Mouse (Mus musculus): ENCODE data around the gene Clic1. TPM values are rescaled to one million over a fixed set of nuclear protein-coding genes. Genes with fewer than 3 reads are reported as not detected.

The Clic1 gene
- total RNA-seq, 4 experiments from 2014 or later = 10.2 to 18.3 (median 11.8) TPM

DNA sequence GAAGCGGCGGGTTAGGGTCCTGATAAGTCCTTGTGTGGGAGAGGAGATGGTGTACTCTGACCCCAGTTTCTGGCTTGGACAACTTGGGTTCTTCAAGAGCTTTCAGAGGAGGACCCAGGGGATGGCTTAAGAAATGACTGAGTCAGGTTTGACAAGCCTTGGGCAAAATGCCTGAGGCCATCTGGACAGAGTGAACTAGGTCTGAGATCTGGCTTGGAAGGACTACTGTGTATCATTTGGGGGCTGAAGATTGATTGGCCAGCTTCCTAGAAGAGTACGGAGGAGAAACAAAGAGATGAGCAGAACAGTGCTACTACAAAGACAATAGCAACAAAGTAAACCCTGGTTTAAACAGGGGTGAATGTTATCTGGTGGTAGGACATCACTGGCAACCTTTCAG is 13.7 kb downstream of the Clic1 start:
- DNase-seq (ENCODE audit: low spot score in 2 of 2) = no peak

DNA sequence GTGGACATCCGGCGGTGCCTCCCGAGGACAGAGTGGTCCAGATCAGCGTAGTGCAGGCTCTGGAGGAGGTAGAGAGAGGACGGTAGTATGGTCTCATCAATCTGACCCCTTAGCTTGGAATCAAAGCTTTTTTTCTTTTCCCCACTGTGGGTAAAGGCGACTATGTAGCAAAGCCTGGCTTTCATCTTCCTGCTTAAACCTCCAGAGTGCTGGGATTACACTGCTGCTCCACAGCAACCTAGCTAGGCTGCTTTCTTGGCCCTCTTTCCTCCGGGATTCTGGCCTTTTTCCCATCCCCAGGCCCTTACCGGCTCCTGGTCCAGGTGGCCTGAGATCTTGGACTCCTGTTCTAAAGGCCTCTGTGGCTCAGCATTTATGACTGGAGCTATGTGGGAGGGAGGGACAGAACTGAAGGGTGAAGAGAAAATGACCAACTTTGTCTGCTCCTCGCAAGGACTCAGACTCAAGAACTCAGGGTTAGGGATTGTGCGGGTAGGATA is 14.7 kb downstream of the Clic1 start:
- no peak for DNase-seq (ENCODE audit: low spot score in 2 of 2)

DNA sequence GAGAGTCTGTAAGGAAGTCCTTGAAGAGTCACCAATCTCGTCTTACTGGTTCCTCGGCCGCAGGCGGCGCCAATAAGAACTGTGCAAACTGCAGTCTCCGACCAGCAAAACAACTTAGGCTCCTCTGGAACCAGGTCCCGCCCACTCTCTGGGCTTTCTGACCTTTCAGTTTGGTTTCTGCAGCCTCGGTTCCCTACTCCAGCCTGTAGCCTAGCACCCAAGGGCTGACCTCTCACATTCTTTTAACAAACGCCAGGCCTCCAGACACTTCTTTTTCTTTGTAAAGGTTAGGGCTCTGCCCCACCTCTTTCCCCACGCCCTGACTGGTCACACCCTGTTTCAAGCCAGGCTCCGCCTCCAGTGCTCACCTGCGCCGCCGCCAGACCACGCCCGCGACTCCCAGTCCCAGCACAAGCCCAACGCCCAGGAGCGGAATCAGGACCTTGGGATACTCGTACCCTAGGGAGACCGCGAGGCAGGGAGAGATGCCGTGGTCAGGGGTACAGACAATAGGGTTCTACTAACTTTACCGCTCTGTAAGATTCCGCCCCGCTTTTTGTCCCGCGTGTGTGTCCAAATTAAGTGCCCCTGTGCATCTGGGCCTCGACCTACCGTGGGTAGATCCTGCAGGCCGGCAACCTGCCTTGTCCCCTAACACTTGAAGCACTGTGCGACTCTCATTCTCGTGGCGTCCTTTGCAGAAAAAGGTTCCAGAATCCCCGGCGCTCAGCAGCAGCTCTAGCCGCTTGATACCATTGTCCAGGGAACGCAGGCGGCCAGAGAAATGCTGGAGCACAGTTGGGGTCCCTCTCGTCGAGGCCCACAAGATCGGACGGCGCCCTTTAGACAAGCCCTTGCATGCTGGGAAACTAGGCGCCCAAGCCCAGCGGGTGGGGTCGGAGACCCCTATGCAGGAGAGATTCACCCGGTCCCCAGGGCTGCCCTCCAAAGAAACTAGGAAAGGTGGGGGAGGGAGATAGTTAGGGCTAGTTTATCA is 15.5 kb downstream of the Clic1 start, which contains the start of gene Ly6g6c:
Gene Ly6g6c, plus strand, starts transcription at position 438 of the 997 bp plus-strand sequence.
- no peak for DNase-seq (ENCODE audit: low spot score in 2 of 2)

DNA sequence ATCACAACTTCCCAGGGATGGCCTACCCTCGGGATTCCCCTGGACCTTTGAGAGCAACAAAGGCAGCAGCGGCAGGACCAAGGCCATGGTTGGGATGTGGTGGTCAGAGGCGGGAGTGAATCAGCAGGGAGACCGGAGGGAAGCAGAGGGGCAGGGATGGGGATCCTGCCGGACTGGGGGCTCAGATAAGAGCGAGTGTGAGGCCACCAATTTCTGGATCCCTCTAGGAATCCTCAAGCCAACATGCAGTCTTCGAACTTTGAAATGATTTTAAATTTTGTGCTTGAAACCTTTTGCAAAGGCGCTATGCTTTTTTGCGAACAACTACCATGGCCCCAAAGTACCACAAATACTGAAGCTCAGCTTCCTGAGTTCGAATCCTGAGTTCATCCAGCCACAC is 16.3 kb downstream of the Clic1 start, which contains the start of gene Mpig6b:
Gene Mpig6b, minus strand, starts transcription at position 101 of the 400 bp plus-strand sequence.
- no peak for DNase-seq (ENCODE audit: low spot score in 2 of 2)

DNA sequence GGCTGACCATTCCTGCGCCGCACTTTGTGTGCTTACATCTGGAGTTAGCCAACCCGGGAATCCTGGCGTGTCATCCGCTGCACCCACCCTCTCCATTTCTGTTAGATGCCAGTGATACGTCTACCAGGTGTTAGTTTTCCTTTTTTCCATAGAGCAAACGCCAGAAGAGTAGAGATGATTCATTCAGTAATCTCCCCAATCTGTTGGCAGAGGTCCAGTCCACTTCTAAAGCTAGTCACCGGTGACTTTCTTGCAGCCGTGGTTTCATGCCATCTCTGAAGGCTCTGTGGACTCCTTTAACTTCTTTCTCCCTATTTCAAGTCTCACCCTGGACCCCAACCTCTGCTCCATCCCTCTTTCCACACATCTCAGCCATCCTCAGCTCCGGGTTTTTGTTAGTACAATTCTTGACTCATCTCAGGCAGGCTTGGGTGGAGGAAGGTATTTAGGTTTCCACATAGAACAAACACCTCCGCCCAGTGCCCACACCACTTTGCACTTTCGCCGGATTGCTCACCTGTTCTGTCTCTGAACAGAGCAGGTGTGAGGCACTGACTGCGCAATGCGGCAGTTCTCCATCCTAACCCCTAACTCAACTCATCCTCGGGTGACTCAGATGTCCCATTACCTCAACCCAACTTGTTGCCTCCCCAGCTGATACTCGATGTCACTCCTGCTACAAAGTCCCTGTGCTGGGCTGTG is 18.6 kb downstream of the Clic1 start:
- DNase-seq (ENCODE audit: low spot score in 2 of 2) = no peak

DNA sequence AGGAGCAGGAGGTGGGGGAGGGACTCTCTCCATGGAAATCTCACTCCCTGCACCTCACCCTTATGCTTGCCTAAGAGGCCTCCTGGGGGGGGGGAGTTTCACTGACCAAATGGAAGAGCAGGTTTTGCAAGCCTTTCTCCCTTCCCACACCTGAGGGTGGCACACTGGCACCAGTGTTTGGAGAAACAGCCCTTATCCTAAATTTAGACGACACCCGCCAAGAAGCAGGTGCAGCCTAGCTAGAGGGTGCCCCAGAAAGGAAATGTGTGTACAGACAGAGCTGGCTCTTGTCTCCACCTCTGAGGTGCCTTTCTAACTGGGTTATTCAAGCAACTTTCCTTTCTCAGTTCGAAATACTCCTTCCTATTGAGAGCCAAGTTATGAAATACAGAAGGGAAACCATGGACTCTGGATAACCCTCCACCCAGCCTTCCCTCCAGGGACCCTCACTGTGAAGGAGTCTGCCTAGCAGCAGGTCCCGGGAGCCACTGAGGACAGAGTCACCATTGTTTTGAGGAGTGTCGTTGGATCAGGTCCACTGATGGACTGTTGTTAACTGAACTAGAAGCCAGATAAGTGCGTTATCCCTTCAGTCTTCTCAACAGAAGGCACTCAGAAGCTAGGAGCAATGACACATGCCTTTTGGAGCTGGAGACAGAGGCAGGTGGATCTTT is 20.9 kb downstream of the Clic1 start:
- no peak for DNase-seq (ENCODE audit: low spot score in 2 of 2)

DNA sequence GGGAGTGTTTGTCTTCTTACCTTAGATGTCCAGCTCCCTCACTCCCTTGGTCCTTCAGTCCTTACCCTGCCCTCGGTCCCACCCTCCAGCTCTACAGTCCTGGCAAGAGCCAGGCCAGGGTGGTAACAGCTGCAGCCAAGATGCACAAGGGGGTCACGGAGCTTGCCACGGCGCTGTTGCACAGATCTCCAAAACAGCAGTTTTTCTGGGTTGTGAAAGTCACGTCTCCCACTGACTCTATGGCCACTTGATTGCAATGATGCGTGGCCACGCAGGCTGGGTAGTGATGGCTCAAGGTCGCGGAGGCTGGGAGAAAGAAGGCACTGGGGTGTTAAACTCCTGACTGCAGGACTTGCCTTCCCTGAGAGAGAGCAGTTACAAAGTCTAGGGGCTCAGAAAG is 21.7 kb downstream of the Clic1 start:
- no peak for DNase-seq (ENCODE audit: low spot score in 2 of 2)

DNA sequence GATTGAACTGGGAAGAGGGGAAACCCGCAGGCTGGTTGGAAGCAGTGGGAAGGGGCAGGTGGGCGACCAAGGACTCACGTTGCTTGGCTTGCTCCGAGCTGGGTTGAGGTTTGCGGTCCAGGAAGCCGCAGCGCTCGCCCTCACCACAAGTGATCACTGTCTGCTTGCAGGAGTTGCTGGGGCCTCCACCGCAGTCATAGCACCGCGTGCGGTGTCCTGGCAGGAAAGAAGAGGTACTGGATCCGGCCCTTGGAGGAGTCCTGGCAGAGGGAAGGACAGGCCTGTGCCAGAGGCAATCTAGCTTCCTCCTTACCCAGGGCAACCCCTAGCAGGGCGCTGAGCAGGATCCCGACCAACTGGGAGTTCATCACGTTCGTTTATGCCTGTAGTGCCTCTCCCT is 24.3 kb downstream of the Clic1 start:
- DNase-seq (ENCODE audit: low spot score in 2 of 2) = no peak

DNA sequence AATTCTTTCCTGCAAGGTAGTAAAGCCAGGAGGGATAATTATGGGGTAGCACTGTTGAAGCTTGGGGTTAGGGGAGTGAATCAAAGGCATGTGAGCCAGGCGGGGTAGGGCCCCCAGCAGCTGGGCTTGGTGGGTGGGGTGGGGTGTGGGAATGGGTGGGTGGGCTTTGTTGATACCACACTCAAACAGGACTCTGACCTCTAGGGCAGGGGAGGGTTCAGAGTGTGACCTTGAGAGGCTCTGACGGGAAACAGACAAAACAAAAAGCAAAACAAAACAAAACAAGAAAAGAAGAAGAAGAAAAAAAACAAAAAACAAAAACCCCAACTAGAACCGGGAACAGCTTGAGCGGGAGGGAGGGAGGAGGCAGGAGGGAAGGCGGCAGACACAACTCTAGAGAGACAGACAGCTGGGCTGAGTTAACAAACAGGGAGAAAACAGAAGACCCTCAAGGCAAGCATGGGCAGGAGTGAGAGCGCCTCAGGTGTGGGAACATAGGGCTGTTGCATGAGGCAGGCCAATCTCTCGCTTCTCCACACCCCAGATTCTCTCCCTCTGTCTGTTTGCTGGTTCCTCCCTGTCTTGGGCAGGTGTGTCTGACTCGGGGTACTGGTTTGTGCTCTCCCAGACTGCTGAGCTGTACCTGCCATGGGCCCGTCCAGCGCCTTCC is 26.9 kb downstream of the Clic1 start, which contains the start of gene Ly6g6e:
Gene Ly6g6e, plus strand, starts transcription at position 396 of the 670 bp plus-strand sequence.
- no peak for DNase-seq (ENCODE audit: low spot score in 2 of 2)

DNA sequence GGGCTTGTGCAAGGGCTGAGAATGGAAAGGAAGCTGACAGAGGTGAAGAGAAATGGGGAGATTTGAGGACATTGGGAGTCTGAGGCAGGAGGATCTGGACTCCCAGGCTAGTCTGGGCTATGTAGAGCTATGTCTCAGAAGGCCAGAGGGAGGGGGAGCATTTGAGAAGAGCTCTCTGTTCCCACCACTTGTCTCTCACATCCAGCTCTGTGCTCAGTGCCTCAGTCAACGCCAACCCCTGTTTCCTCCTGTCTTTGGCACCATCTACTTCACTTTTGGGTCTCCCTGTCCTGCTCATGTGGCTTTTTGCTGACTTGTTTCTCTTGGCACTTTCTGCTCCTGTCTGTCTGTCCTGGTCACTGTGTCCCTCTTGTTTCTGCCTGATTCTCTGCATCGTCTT is 27.5 kb downstream of the Clic1 start:
- no peak for DNase-seq (ENCODE audit: low spot score in 2 of 2)

DNA sequence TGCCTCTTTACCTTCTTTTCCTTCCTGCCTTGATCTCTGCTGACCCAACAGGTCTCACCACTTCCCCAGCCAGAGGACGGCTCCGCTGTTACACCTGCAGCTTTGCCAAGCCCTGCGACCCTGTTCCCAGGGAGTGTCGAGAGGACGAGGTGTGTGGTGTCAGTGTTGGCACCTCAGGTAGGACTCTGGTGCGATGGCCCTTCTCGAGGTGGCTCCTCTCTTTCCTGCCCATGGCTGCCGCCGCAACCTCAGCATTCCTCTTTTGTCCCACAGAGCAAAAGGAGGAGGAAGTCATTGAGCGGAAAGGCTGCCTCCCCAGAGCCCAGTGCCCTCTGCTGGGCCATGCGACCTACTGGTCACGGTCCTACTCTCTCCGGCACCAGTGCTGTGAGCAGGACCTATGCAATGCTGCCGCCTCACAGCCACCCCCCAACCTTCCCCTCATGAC is 28.0 kb downstream of the Clic1 start, which contains the start of gene Ly6g6d:
Gene Ly6g6d, minus strand, starts transcription at position 280 of the 448 bp plus-strand sequence.
- DNase-seq (ENCODE audit: low spot score in 2 of 2) = no peak

DNA sequence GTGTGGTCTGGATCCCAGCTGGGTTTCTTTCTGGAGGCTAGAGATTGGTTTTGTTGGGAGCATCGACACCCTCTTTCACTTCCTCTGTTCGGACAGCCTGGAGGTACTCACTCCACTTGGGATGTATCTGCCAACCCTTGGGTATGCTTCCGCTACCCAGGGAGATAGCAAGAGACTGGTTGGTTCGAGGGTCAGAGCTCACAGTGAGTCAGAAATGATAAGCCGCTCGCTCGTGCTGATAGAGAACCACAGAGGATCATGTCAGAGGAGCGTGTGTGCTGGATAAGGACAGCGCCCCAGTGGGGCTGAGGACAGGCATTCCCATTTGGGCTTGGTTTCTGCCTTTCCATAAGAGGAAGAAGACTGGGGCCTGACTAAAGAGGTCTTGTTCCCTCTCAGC is 30.0 kb downstream of the Clic1 start:
- no peak for DNase-seq (ENCODE audit: low spot score in 2 of 2)

DNA sequence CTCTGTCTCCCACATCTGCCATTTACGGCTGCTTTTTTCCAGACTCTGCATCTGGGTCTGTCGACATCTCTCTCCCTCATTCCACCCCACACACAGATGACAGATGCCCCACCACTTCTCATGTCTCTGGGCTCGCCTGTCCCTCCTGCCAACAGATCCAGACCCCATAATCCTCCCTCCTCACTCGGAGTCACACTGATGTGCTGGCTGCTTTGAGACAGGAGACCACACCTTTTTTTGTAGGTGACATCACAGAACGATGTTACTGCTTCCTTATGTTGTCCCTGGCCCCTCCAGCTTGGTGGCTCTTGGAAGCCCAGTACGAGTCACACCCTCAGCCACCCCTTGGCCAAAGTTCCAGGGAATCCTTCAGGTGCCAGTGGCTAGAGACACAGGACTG is 30.5 kb downstream of the Clic1 start:
- DNase-seq (ENCODE audit: low spot score in 2 of 2) = no peak

DNA sequence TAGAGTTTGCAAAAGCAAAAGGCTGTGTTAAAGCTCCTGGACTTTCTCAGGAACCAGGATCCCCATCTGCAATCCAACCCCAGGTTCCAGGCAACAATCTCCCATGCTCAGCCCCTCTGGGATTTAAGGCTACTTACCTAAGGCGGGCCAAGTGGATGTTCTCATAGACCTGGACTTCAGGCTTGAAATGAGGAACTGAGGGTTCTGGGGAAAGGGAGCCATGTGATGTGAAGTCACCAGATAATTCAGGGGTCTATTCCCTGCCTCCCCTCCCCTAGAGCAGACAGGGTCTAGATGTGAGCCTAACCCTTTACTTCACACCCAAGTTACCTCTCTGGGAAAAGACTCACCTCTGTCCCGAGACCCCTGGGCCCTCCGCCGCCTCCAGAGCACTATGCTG is 30.9 kb downstream of the Clic1 start:
- DNase-seq (ENCODE audit: low spot score in 2 of 2) = no peak

DNA sequence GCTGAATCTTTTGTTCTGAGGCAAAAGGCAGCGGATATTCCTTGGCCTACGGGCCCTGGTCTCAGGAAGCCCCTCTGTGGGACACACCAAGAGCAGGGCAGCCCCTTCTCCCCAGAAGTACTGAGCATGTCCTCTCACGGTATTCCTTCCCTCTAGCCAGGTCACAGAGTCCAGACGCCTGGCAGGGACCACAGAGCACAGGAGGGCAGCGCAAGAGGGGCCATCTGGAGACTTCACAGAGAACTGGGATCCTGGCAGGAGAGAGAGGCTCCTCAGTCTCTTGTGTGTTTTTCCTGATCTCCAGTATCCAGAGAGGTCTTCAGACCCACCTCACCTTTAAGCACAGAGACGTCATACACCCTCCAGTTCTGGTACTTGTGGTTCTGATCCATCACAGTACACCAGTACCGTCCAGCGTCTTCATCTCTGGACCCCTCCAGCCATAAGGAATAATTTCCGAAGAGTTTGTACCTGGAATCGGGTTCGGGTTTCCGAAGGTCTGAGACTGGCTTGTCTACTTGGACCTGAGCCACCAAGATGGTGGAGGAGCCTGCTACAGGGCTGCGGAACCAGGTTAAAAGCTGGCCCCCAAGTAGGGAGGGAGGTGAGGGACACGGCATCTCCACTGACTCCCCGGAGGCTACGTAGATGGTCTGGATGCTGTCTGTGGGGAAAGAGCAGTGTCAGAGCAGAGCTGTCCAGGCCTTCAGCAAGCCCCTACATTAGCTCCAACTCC is 33.2 kb downstream of the Clic1 start:
- DNase-seq (ENCODE audit: low spot score in 2 of 2) = no peak

DNA sequence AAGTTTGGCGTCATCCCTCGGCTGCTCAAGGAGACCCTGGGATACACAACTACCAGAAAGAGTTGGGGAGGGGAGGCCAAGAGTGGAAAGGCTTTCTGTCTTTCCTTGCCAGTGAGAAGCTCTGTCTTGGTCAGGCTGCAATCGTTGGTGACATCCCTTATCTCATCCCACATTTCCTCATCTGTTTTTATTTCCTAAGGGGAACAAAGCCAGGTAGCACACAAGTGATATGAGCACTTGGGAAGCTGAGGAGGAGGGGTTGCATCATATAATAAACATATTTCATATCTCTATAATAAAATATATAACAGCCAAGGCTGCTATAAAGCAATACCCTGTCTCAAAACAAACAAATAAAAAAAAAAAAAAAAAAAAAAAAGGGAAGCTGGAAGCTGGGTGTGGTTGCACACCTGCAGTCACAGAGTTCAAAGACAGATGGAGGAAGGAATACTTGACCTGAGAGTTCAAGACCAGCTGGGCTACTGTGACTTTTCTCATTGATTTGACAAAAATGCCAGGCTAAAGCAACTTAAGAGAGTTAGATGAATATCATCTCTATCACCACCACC is 34.2 kb downstream of the Clic1 start:
- DNase-seq (ENCODE audit: low spot score in 2 of 2) = no peak

DNA sequence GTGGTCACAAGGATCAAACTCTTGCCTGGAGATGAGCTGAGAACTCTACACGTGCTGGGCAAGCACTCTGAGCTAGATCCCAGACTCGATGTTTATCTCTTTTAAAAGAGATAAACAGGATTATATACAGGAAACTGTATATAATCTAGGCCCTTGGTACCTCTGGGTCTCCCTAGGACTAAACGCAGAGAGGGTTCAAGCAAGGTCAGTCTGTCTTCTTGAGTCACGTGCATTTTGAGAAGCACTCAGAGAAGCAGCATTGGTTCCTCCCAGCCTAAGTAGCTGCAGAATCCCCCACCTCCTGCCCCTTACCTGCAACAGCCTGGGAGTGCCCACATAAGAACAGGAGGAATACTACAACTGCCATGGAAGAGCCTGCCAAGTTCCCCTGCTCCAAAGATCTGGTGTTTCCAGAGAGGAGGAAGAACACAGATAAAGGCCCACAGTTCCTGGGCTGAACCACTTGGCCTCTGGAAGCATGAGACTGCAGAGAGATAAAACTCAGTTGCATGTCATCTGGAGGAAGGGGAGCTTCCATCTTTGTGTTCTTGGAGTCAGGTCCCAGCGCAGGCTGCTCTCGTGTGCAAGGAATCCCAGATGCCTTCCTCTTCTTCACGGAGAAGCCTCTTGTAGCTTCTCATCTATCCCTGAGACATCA is 35.6 kb downstream of the Clic1 start, which contains the start of gene Ly6g6f:
Gene Ly6g6f, minus strand, starts transcription at position 403 of the 658 bp plus-strand sequence.
- DNase-seq (ENCODE audit: low spot score in 2 of 2) = no peak

DNA sequence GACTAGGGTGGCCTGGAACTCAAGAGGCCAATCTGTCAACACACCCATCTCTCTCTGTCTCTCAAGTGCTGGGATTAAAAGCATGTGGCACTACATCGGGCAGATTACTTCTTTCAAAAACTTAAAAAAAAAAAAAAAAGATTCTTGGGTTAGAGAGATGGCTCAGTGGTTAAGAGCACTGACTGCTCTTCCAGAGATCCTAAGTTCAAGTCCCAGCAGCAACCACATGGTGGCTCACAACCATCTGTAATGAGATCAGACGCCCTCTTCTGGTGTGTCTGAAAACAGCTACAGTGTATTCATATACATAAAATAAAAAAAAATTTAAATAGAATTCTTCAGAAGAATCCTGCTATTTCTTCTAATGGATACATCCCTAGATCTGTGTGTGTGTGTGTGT is 38.4 kb downstream of the Clic1 start:
- DNase-seq (ENCODE audit: low spot score in 2 of 2) = no peak

All from left cerebral cortex, adult 8-10 months (tissue).